Mouse (Mus musculus) intestine, postnatal 0 days (tissue): ENCODE results near the gene Tbc1d10a. TPM values are rescaled to one million over a fixed set of nuclear protein-coding genes. Genes with fewer than 3 reads are reported as not detected.

ENCODE experiments used
- ATAC-seq: fragments of 200-750 bp; cut with Nextera tagmentation; 2 replicates; pipeline ENCODE4 v1.8.0; 2017; ENCODE audit warnings: mild to moderate bottlenecking, moderate TSS enrichment, moderate library complexity
- H3K27ac ChIP-seq: fragments of 300-500 bp; sonication (generic); 2 replicates; pipeline ENCODE4 v1.5.1; 2014; ENCODE audit warnings: mild to moderate bottlenecking, low read depth, low read length, moderate library complexity
- H3K27me3 ChIP-seq: fragments of 300-500 bp; sonication (generic); replicated peaks from 2 replicates; pipeline ENCODE4 v1.6.1; 2014; ENCODE audit warnings: low read length, mixed read lengths; ENCODE audit not compliant: control insufficient read depth, insufficient read depth
- H3K36me3 ChIP-seq: fragments of 300-500 bp; sonication (generic); 2 replicates; pipeline ENCODE4 v1.6.1; 2014; ENCODE audit warnings: mild to moderate bottlenecking, moderate library complexity; ENCODE audit not compliant: control insufficient read depth, insufficient read depth
- H3K4me1 ChIP-seq: fragments of 300-500 bp; sonication (generic); replicated peaks from 2 replicates; pipeline ENCODE4 v1.6.1; 2014; ENCODE audit warnings: antibody characterized with exemption, low read length, mixed read lengths; ENCODE audit not compliant: control insufficient read depth, insufficient read depth
- H3K4me2 ChIP-seq: fragments of 300-500 bp; sonication (generic); replicated peaks from 2 replicates; pipeline ENCODE4 v1.6.1; 2014; ENCODE audit warnings: low read depth, mild to moderate bottlenecking, moderate library complexity
- H3K4me3 ChIP-seq: fragments of 300-500 bp; sonication (generic); 2 replicates; pipeline ENCODE4 v1.5.1; 2014; ENCODE audit warnings: low read depth, low read length
- H3K9ac ChIP-seq: fragments of 300-500 bp; sonication (generic); 2 replicates; pipeline ENCODE4 v1.6.1; 2014; ENCODE audit warnings: mild to moderate bottlenecking, low read depth, low read length
- H3K9me3 ChIP-seq: fragments of 300-500 bp; sonication (generic); 2 replicates; pipeline ENCODE4 v1.6.1; 2016; ENCODE audit warnings: mixed run types; ENCODE audit not compliant: control insufficient read depth
- CTCF ChIP-seq: sonication (generic); IDR thresholded peaks from 2 replicates; pipeline ENCODE4 v1.5.1; 2016; ENCODE audit warnings: low read depth, mild to moderate bottlenecking, control low read depth, antibody characterized with exemption, moderate library complexity
- WGBS: fragments of 180-500 bp; shearing (Covaris S2); extraction: QIAGEN DNeasy Blood & Tissue Kit; methylation state at CpG from one replicate; pipeline ENCODE4 v1.1.7; 2014; 5-methylcytosine and 5-hydroxymethylcytosine counted together
- polyA plus RNA-seq: library from polyadenylated mRNA; unstranded; fragments of >200 nt; fragmentation: Nextera tagmentation; extraction: Ambion mirVana; gene quantifications from 2 replicates; pipeline ENCODE4 v1.2.1, GENCODE M21; 2015

The Tbc1d10a gene
- polyA plus RNA-seq, 1 experiment from 2014 or later = 37.2 TPM

- no peak for TF ChIP-seq CTCF
- WGBS = 58% methylated on average over 6 of the region's 6 CpGs
- ATAC-seq = no peak
- H3K27me3 ChIP-seq = no peaks in the 10 kb centered on the region
- no peak overlapping the region for H3K27ac ChIP-seq
- no peak overlapping the region for H3K4me3 ChIP-seq
- H3K9ac ChIP-seq = no peak overlapping the region
- H3K4me2 ChIP-seq = no peak overlapping the region
- no peaks in the 10 kb centered on the region for H3K9me3 ChIP-seq
- peaks cover 7% of the 10 kb centered on the region; the same call in 1 of the 2 replicates for H3K4me1 ChIP-seq
- no peaks in the 10 kb centered on the region for H3K36me3 ChIP-seq
Observed at GRCm38 (mm10) chr11:4246126-4246525, 59.5 kb downstream of the Tbc1d10a start.

GRCm38 (mm10) chr11:4246623-4247022 lies 60.0 kb downstream of the Tbc1d10a start:
- H3K4me3 ChIP-seq = no peak overlapping the region
- H3K4me2 ChIP-seq = no peak overlapping the region
- H3K9me3 ChIP-seq = no peaks in the 10 kb centered on the region
- H3K9ac ChIP-seq = no peak overlapping the region
- no peaks in the 10 kb centered on the region for H3K27me3 ChIP-seq
- 65% methylated on average over 4 of the region's 4 CpGs for WGBS
- H3K36me3 ChIP-seq = no peaks in the 10 kb centered on the region
- no peak for ATAC-seq
- peaks cover 7% of the 10 kb centered on the region; the same call in 1 of the 2 replicates for H3K4me1 ChIP-seq
- no peak for TF ChIP-seq CTCF
- H3K27ac ChIP-seq = no peak overlapping the region

GRCm38 (mm10) chr11:4247201-4247959 lies 60.8 kb downstream of the Tbc1d10a start:
- Histone ChIP-seq H3K27ac (no peak overlapping the region), H3K36me3 (no peaks in the 10 kb centered on the region), H3K4me1 (peaks cover 7% of the 10 kb centered on the region; the same call in 1 of the 2 replicates), H3K4me2 (no peak overlapping the region), H3K9me3 (no peaks in the 10 kb centered on the region), H3K4me3 (no peak overlapping the region), H3K27me3 (no peaks in the 10 kb centered on the region), H3K9ac (no peak overlapping the region)
- no peak for TF ChIP-seq CTCF
- ATAC-seq = no peak
- 80% methylated on average over 14 of the region's 14 CpGs for WGBS

GRCm38 (mm10) chr11:4249151-4249550 lies 62.6 kb downstream of the Tbc1d10a start:
- Histone ChIP-seq H3K4me1 (peaks cover 7% of the 10 kb centered on the region; the same call in 1 of the 2 replicates), H3K9me3 (no peaks in the 10 kb centered on the region), H3K27ac (peak overlapping the region; percentile 77), H3K9ac (no peak overlapping the region), H3K4me3 (no peak overlapping the region), H3K4me2 (no peak overlapping the region), H3K36me3 (no peaks in the 10 kb centered on the region), H3K27me3 (no peaks in the 10 kb centered on the region)
- WGBS = 46% methylated on average over 3 of the region's 3 CpGs
- TF ChIP-seq CTCF = no peak
- ATAC-seq = peak; percentile 89

- H3K36me3 ChIP-seq = no peaks in the 10 kb centered on the region
- ATAC-seq = peak; percentile 14; the same call in 1 of the 2 replicates
- H3K4me1 ChIP-seq = peaks cover 7% of the 10 kb centered on the region; the same call in 1 of the 2 replicates
- no peak overlapping the region for H3K4me2 ChIP-seq
- no peak overlapping the region for H3K9ac ChIP-seq
- no peak for TF ChIP-seq CTCF
- H3K4me3 ChIP-seq = no peak overlapping the region
- 74% methylated on average over 7 of the region's 7 CpGs for WGBS
- H3K27me3 ChIP-seq = no peaks in the 10 kb centered on the region
- H3K27ac ChIP-seq = no peak overlapping the region
- H3K9me3 ChIP-seq = no peaks in the 10 kb centered on the region
Observed at GRCm38 (mm10) chr11:4250290-4250689, 63.7 kb downstream of the Tbc1d10a start.

GRCm38 (mm10) chr11:4251376-4251775 lies 64.8 kb downstream of the Tbc1d10a start:
- ATAC-seq = no peak

More at GRCm38 (mm10) chr11:4251376-4251775, 64.8 kb downstream of the Tbc1d10a start:
- Histone ChIP-seq H3K9ac (no peak overlapping the region), H3K36me3 (no peaks in the 10 kb centered on the region), H3K4me1 (peaks cover 7% of the 10 kb centered on the region; the same call in 1 of the 2 replicates), H3K4me2 (no peak overlapping the region), H3K27ac (no peak overlapping the region), H3K9me3 (no peaks in the 10 kb centered on the region), H3K4me3 (no peak overlapping the region), H3K27me3 (no peaks in the 10 kb centered on the region)
- WGBS = 66% methylated on average over 3 of the region's 3 CpGs
- no peak for TF ChIP-seq CTCF
